Mouse (Mus musculus) natural killer cell, adult 2 months (primary cell): Measurements from ENCODE around the gene Atp11a.

ENCODE experiments used
- DNase-seq, 2 experiments: peaks; one replicate each; pipeline ENCODE4 v3.0.0; 2022; ENCODE audit warnings: low spot score in 2 of 2

The Atp11a gene

GRCm38 (mm10) chr8:12769296-12769695 is 12.5 kb downstream of the Atp11a start:
- no peak for DNase-seq

- no peak for DNase-seq
Observed at GRCm38 (mm10) chr8:12772319-12772718, 15.5 kb downstream of the Atp11a start.

GRCm38 (mm10) chr8:12773914-12774313 is 17.1 kb downstream of the Atp11a start:
- no peak for DNase-seq

- DNase-seq, result no peak
Observed at GRCm38 (mm10) chr8:12774872-12775298, 18.1 kb downstream of the Atp11a start.

- no peak for DNase-seq
Observed at GRCm38 (mm10) chr8:12775302-12775975, 18.6 kb downstream of the Atp11a start.

- DNase-seq, result no peak
Observed at GRCm38 (mm10) chr8:12776166-12776565, 19.4 kb downstream of the Atp11a start.

- DNase-seq, result no peak
Observed at GRCm38 (mm10) chr8:12777171-12777570, 20.4 kb downstream of the Atp11a start.

- no peak for DNase-seq
Observed at GRCm38 (mm10) chr8:12779541-12779940, 22.7 kb downstream of the Atp11a start.

- DNase-seq, result no peak
Observed at GRCm38 (mm10) chr8:12785508-12785907, 28.7 kb downstream of the Atp11a start.

- no peak for DNase-seq
Observed at GRCm38 (mm10) chr8:12786261-12786957, 29.6 kb downstream of the Atp11a start.

- DNase-seq, result no peak
Observed at GRCm38 (mm10) chr8:12786958-12787301, 30.1 kb downstream of the Atp11a start.

GRCm38 (mm10) chr8:12787427-12787826 is 30.6 kb downstream of the Atp11a start:
- DNase-seq, result no peak

- no peak for DNase-seq
Observed at GRCm38 (mm10) chr8:12788695-12789094, 31.9 kb downstream of the Atp11a start.

GRCm38 (mm10) chr8:12795011-12795671 is 38.3 kb downstream of the Atp11a start:
- no peak for DNase-seq

GRCm38 (mm10) chr8:12799099-12799498 is 42.3 kb downstream of the Atp11a start:
- no peak for DNase-seq

- no peak for DNase-seq
Observed at GRCm38 (mm10) chr8:12799832-12800231, 43.0 kb downstream of the Atp11a start.

GRCm38 (mm10) chr8:12800246-12800645 is 43.4 kb downstream of the Atp11a start:
- no peak for DNase-seq

GRCm38 (mm10) chr8:12801586-12801985 is 44.8 kb downstream of the Atp11a start:
- no peak for DNase-seq

GRCm38 (mm10) chr8:12803121-12803520 is 46.3 kb downstream of the Atp11a start:
- no peak for DNase-seq

GRCm38 (mm10) chr8:12804909-12805308 is 48.1 kb downstream of the Atp11a start:
- no peak for DNase-seq

- DNase-seq, result no peak
Observed at GRCm38 (mm10) chr8:12805569-12805968, 48.8 kb downstream of the Atp11a start.

GRCm38 (mm10) chr8:12808018-12808417 is 51.2 kb downstream of the Atp11a start:
- DNase-seq, result no peak

- no peak for DNase-seq
Observed at GRCm38 (mm10) chr8:12809516-12809915, 52.7 kb downstream of the Atp11a start.
